Mouse (Mus musculus): ENCODE measurements at regions not wholly inside any gene's neighbourhood (a gene's known extent, or its start where the extent isn't known, plus 50 kb on each side); places are given as distances from the start of the nearest gene placed in this dataset.

DNA sequence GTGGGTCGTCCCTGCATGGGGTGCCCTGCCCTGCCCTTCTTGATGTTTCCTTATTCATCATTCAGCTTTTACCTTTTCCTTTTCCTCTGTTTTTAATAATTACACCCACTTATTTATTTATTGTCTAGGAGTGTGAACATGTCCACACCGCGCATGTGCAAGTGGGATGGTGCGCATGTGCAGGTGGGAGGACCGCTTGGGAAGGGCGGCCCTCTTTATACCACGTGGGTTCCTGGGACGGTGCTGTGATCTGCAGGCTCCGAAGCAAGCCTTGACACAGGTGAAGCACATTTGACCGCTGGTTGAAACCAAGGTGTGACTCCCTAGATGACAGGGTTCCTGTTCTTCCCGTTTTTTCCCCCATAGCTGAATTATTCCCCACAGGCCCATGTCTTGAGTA is 60.0 kb downstream of the Syf2 start:
- DNase-seq (ENCODE audit: low spot score in 2 of 2), result no peak

DNA sequence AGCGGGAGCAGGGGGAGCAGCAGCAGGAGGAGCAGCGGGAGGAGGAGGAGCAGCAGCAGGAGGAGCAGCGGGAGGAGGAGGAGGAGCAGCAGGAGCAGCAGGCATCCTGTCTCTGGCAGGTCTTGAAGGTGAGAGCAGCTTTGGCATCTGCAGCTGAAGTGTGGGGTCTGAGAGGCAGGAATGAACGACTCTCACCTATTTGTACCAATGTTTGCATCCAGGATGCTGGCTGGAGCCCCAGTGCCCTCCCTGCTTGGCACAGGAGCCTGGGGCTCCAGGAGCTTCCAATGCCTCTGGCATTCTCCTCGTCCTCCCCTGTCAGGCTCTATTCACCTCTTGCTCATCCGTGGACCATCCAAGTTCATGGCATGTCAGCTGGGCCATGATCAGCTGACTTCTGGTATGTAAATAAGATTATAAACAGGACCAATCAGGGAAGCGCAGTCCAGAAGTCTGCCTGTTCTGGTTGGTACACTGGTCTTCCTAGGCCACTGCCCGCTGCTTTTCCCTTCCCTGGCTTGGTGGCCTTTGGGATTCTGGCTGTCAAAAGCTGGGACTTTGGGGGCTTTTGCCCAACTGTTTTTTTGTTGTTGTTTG is 62.9 kb downstream of the Syf2 start:
- DNase-seq (ENCODE audit: low spot score in 2 of 2), result no peak

GRCm38 (mm10) chr4:134994205-134994604 is 63.5 kb downstream of the Syf2 start:
- DNase-seq (ENCODE audit: low spot score in 2 of 2), result peak in 1 of 2 experiments; percentile 21

GRCm38 (mm10) chr4:134994648-134995047 is 64.0 kb downstream of the Syf2 start:
- DNase-seq (ENCODE audit: low spot score in 2 of 2), result no peak

GRCm38 (mm10) chr4:134995052-134995451 is 64.4 kb downstream of the Syf2 start:
- peak in 1 of 2 experiments; percentile 16 for DNase-seq (ENCODE audit: low spot score in 2 of 2)

DNA sequence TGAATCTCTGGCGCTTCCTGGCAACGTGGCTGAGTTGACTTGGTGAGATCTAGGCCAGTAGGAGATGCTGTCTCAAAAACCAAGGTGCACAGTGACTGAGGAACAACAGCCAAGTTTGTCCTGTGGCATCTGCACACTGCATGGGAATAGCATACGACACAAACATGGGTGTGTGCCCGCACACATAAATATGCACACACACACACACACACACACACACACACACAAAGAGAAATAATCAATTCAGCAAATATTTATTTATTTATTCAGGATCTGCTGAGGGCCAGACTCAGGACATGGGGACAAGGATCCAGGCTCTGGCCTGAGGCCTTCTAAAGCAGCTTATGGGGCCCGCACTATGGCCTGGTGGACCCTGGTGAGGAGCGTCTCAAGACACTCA is 65.4 kb downstream of the Syf2 start:
- DNase-seq (ENCODE audit: low spot score in 2 of 2), result no peak

DNA sequence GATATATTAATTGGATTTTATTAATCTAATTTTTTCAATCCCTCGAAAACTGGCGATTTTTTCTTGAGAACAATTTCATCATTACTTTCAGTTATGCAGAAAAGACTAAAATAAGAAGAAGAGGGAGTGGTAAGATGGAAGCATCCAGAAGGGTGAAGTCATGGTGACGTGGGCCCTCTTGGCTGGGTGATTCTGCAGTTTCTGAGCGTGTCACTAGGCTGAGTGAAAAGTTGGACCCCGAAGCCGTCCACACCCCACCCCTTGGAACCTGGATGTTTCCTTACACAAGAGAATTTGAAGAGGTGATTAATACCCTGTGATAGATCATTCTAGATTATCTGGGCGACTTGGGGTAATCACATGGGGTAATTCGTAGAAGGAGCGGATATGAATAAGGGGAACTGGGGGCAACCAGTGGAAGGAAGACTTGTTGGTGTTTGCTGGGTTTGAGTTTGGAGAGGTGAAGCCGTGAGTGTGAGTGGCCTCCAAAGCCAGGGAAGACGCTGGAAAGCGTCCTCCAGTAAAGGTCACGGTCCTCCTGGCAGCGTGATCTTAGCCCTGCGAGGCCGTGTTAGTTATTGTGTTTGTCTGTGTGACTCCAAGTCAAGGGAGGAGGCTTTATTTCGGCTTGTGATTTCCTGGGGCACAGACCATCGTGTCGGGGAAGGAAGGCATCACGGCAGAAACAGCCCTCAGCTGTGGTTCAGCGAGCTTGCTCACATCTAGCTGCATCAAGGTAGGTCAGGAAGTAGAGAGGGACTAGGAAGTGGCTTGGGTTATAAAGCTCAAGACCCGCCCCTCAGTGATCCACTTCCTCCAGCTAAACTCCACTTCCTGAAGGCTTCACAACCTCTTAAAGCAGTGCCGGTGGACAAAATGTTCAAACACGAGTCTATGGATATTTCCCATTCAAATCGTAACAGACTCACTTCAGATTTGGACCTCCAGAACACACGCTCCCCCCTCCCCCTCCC is 67.0 kb downstream of the Syf2 start:
- DNase-seq (ENCODE audit: low spot score in 2 of 2), result no peak

DNA sequence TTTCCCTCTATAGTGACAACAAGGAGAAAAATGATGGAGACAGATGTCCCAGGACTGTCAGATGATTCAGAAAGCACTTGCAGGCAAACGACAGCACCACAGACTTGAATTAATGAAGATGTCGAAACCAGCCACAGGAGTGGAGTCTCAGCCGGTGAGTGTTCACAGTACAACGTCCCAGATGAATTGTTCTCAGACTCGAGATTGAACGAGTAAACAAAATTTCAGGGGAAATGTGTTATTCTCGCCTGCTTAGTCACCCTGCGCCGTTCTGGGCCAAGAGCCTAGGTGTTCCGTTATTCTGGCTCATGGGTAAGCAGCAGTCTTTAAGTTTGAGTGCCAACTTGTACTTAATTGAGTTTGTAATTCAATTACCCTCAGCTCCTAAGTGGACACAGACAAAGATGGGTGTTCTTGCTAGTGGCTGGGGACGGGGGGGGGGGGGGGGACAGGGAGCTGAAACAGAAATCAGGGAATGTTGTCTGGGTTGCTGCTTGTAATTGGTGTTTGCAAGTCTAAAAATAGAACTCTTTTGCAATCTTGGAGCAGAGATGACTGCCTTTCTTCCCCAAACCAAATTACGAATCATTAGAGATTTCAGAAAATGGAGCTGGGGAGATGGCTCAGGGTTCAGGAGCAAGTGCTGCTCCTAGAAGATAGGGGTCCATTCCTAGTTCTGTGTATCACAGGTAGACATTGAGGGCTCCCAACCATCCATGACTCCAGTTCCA is 68.4 kb downstream of the Syf2 start:
- peak; percentile 15 to 31 for DNase-seq (ENCODE audit: low spot score in 2 of 2)

DNA sequence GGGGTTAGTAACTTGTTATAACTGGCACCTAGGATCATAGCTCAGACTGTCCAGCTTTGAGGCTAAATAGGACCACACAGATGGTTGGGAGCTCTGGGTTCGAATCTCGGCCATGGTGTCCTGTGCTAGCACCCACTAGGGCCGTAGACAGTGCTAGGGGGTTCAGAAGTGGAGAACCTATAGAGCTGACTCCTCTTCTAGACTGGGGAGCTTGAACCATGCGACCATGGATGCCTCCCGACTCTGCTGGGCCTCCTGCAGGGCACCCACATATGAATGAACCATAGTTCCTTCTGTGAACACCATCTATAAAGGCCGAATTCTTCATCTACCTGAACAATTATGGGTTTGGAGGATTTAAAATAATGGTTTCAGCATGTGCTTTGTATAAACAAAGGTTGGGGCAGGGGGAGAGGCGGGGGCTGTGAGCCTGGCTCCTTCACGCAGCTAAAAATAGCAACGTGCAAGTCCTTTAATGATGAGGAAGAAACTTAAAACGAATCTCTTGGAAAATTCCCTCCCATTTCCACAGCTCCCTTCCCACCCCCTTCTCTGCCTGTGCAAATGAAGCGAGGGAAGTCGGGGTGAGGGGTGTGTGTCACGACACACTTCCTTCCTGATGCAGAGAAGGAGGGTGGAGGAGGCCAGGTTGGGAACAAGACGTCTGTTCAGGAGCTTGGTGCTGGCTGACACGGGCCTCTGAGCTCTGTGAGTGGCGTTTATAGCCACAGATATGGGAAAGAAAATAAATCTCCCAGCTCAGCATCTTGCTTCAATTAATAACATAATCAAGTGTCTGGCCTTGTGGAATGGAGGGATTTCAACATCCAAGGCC is 71.6 kb downstream of the Syf2 start:
- peak in 1 of 2 experiments; percentile 11 for DNase-seq (ENCODE audit: low spot score in 2 of 2)

DNA sequence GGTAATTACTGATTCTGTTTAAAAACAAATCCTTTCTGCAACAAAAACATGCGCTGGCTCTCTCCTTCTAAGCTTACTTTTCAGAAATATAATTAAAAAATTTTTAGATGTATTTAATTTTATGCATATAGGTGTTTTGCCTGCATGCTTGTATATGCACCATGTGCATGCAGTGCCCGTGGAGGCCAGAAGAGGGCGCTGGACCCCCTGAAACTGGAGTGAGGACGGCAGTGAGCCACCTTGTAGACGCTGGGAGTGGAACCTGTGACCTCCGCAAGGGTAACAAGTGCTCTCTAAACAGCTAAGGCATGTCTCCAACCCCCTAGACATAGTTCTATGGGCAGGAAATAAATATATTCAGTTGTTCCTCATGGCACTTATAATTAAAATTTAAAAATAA is 80.7 kb downstream of the Syf2 start:
- DNase-seq (ENCODE audit: low spot score in 2 of 2), result no peak

- no peak for DNase-seq (ENCODE audit: low spot score in 2 of 2)
Observed at GRCm38 (mm10) chr4:135012945-135013344, 82.2 kb downstream of the Syf2 start.

DNA sequence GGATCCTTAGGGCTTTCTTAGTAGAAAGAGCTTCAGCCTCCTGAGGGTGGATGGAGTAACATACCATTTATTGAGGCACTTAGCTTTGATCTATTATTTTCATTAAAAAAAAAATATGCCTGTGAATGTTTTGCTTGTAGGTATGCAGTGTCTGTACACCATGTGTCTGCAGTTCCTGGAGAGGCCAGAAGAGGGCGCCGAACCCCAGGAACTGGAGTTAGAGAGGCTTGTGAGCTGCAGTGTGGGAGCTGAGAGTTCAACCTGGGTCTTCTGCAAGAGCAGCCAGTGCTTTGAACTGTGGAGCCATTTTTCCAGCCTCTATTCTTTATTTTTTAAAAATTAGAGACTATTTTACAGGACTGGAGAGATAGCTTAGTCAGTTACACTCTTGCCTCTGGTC is 83.2 kb downstream of the Syf2 start:
- DNase-seq (ENCODE audit: low spot score in 2 of 2), result no peak

- DNase-seq (ENCODE audit: low spot score in 2 of 2), result peak in 1 of 2 experiments; percentile 51
Observed at GRCm38 (mm10) chr4:135018018-135018417, 87.3 kb downstream of the Syf2 start.

DNA sequence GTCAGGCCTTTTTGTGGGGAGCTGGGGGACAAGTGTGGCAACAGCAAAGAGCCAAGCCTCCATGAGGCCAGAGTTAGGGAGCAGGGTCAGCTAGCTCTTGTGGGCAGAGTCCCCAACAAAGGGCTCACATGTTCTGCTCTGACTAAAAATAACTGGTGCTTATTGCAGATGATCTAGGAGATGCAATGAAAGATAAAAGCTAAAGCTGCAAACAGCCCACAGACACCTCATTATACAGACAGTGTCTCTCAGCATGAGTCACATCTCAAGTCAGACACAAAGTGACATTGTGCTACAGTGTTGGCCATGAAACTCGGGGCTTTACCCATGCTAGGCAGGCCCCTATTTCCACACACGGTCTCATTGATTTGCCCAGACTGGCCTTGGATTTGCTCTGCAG is 88.4 kb downstream of the Syf2 start:
- peak in 1 of 2 experiments; percentile 19 for DNase-seq (ENCODE audit: low spot score in 2 of 2)

- DNase-seq (ENCODE audit: low spot score in 2 of 2), result no peak
Observed at GRCm38 (mm10) chr4:135020262-135020991, 89.7 kb downstream of the Syf2 start.

DNA sequence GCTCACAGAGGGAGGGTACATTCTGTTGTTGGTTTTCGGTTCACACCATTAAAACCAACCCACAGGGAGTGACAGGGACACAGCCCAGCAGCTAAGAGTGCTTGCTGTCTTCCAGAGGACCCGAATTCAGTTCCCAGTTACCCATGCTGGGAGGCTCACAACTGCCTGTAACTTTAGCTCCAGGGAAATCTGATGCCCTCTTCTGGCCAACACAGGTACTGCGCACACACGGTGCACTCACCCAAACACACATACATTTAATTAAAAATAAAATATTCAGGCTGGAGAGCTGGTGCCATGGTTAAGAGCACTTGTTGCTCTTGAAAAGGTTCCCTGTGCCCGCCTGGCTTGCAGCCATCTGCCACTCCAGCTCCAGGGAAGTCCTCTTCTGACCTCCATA is 92.5 kb downstream of the Syf2 start:
- no peak for DNase-seq (ENCODE audit: low spot score in 2 of 2)

DNA sequence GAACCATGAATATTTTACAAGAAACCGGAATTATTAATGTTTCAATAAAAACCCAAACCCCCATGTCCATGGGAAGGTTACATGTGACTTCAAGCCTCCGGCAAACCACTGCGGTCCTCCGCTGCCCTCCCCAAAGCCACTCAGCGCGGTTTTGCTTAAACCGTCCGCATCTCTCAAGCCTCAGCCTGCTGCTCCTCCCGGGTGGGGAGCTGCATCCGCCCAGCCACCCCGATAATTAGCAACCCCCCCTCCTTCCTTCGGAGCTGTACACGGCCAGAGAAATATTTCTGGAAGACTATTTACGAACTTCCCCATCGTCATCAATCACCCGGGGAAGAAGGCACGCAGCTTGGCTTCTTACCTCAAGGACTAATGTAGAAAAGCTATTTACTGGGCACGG is 94.7 kb upstream of the Runx3 start:
- DNase-seq (ENCODE audit: low spot score in 2 of 2), result no peak

- DNase-seq (ENCODE audit: low spot score in 2 of 2), result no peak
Observed at GRCm38 (mm10) chr4:135027136-135027535, 93.3 kb upstream of the Runx3 start.

DNA sequence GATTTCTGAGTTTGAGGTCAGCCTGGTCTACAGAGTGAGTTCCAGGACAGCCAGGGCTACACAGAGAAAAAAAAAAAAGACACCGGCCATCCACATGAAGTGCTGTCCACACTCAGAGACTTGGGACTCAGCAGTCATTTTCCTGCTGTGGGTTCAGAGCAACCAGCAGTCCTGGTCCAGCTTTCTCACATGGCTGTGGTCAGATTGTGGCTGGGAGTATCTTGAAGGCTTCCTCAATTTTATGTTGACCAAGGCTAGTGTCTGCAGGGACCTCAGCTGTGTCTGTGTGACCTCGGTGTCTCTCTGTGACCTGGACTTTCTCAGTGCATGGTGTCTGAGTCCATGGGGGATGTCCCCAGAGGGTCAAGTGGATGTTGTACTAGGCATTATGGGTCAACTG is 90.7 kb upstream of the Runx3 start:
- DNase-seq (ENCODE audit: low spot score in 2 of 2), result no peak

- DNase-seq (ENCODE audit: low spot score in 2 of 2), result peak in 1 of 2 experiments; percentile 46
Observed at GRCm38 (mm10) chr4:135032461-135032860, 88.0 kb upstream of the Runx3 start.

DNA sequence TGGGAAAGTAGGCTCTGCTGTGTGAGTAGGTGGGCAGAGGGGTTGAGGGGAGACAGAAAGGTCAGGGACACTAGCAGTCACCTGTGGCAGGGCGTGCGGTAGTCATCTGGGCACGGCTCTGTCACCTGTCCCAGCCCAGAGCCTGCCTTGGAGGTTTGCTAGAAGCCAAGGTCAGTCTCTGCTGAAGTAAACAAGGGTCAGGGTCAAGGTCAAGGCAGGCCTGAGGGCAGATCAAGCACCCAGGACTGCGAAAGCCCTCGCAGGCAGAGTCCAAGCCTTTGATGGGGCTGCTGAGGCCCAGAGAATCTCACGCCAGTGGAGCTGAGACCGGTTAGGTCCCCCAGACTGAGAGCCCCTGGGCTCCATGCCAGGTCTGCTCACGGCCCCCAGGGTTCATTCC is 87.2 kb upstream of the Runx3 start:
- no peak for DNase-seq (ENCODE audit: low spot score in 2 of 2)

All from left cerebral cortex, adult 9 months (tissue).